Mouse (Mus musculus): ENCODE data around the gene Rexo1. TPM values are rescaled to one million over a fixed set of nuclear protein-coding genes. Genes with fewer than 3 reads are reported as not detected.
A peak's percentile ranks its signal among the peaks of the same experiment; 100 is the strongest.

Gene Rexo1
- total and polyA plus RNA-seq, 3 experiments, result 11.6 to 19.8 (median 12.3) TPM

GRCm38 (mm10) chr10:80578911-80579310 is 17.6 kb upstream of the Rexo1 start:
- DNase-seq, result peak in 1 of 2 experiments; percentile 65
- 12% methylated on average over 8 of the region's 8 CpGs for WGBS
- H3K27ac ChIP-seq, result peak overlapping the region; percentile 89
- intact Hi-C loops (cut with DNase I), result loop anchor here (2.0 kb wide), 2 partner anchors 24 to 80 kb away; partner anchors contain the start of genes Adat3 and Scamp4
- H3K36me3 ChIP-seq (ENCODE audit: control insufficient read depth, insufficient read depth, low read length), result no peaks in the 10 kb centered on the region
- peaks cover 2% of the 10 kb centered on the region; the same call in 1 of the 2 replicates for H3K79me2 ChIP-seq (replicated peaks; ENCODE audit: control insufficient read depth, insufficient read depth, low read length)
- H3K27me3 ChIP-seq (ENCODE audit: control insufficient read depth, insufficient read depth, low read length), result no peaks in the 10 kb centered on the region
- peak; percentile 51 for TF ChIP-seq CTCF (IDR thresholded peaks at IDR 0.05)
- no peak for TF ChIP-seq EP300 (IDR thresholded peaks at IDR 0.05; ENCODE audit: insufficient read depth, low read depth, low read length)
- H3K4me3 ChIP-seq, result peak overlapping the region; percentile 84; the same call in 1 of the 2 replicates
- H3K4me1 ChIP-seq (ENCODE audit: control insufficient read depth, insufficient read depth, low read length), result peaks cover 7% of the 10 kb centered on the region
- H3K9ac ChIP-seq (ENCODE audit: low read depth, low read length), result no peak overlapping the region; the same call in 1 of the 2 replicates

- Histone ChIP-seq H3K27me3 (ENCODE audit: control insufficient read depth, insufficient read depth, low read length) (no peaks in the 10 kb centered on the region), H3K4me1 (ENCODE audit: control insufficient read depth, insufficient read depth, low read length) (peaks cover 6% of the 10 kb centered on the region), H3K9ac (ENCODE audit: low read depth, low read length) (peak overlapping the region; percentile 36), H3K27ac (peak overlapping the region; percentile 89), H3K4me3 (peak overlapping the region; percentile 84), H3K79me2 (replicated peaks; ENCODE audit: control insufficient read depth, insufficient read depth, low read length) (peaks cover 2% of the 10 kb centered on the region; the same call in 1 of the 2 replicates), H3K36me3 (ENCODE audit: control insufficient read depth, insufficient read depth, low read length) (no peaks in the 10 kb centered on the region)
- TF ChIP-seq POLR2A (IDR thresholded peaks at IDR 0.05; ENCODE audit: insufficient read depth, low read depth, low read length) (peak; percentile 62), CTCF (IDR thresholded peaks at IDR 0.05) (peak; percentile 88), EP300 (IDR thresholded peaks at IDR 0.05; ENCODE audit: insufficient read depth, low read depth, low read length) (peak; percentile 36; the same call in 1 of the 2 replicates)
- WGBS, result under 1% methylated on average over 29 of the region's 29 CpGs
- intact Hi-C loops (cut with DNase I), result loop anchor here (2.0 kb wide), 2 partner anchors 25 to 81 kb away; partner anchors contain the start of genes Adat3 and Scamp4
- DNase-seq, result peak; percentile 87 to 89
Observed at GRCm38 (mm10) chr10:80578131-80578750, 16.9 kb upstream of the Rexo1 start.

GRCm38 (mm10) chr10:80577195-80578130 is 16.1 kb upstream of the Rexo1 start, which contains the start of gene Klf16:
Gene Klf16, minus strand, starts transcription at chr10:80577321.
- peak within 1 kb of the TSS; percentile 98 for H3K9ac ChIP-seq (ENCODE audit: low read depth, low read length)
- intact Hi-C loops (cut with DNase I), result loop anchor here (2.0 kb wide), 3 partner anchors 25 to 81 kb away; partner anchors contain the start of genes Adat3, Csnk1g2 and Scamp4
- H3K79me2 ChIP-seq (replicated peaks; ENCODE audit: control insufficient read depth, insufficient read depth, low read length), result peaks cover 2% of the 10 kb centered on the region; the same call in 1 of the 2 replicates
- H3K27me3 ChIP-seq (ENCODE audit: control insufficient read depth, insufficient read depth, low read length), result no peaks in the 10 kb centered on the region
- WGBS, result under 1% methylated on average over 87 of the region's 97 CpGs
- H3K27ac ChIP-seq, result peak within 1 kb of the TSS; percentile 89
- peaks cover 6% of the 10 kb centered on the region for H3K4me1 ChIP-seq (ENCODE audit: control insufficient read depth, insufficient read depth, low read length)
- TF ChIP-seq CTCF (IDR thresholded peaks at IDR 0.05) (no peak), EP300 (IDR thresholded peaks at IDR 0.05; ENCODE audit: insufficient read depth, low read depth, low read length) (peak; percentile 57; the same call in 1 of the 2 replicates), POLR2A (IDR thresholded peaks at IDR 0.05; ENCODE audit: insufficient read depth, low read depth, low read length) (peak; percentile 89)
- peak within 1 kb of the TSS; percentile 84 for H3K4me3 ChIP-seq
- no peaks in the 10 kb centered on the region for H3K36me3 ChIP-seq (ENCODE audit: control insufficient read depth, insufficient read depth, low read length)
- DNase-seq, result peak; percentile 99

- WGBS, result under 1% methylated on average over 95 of the region's 96 CpGs
- Histone ChIP-seq H3K36me3 (ENCODE audit: control insufficient read depth, insufficient read depth, low read length) (no peaks in the 10 kb centered on the region), H3K4me3 (peak overlapping the region; percentile 84), H3K9ac (ENCODE audit: low read depth, low read length) (peak overlapping the region; percentile 98), H3K27me3 (ENCODE audit: control insufficient read depth, insufficient read depth, low read length) (no peaks in the 10 kb centered on the region), H3K4me1 (ENCODE audit: control insufficient read depth, insufficient read depth, low read length) (peaks cover 7% of the 10 kb centered on the region), H3K27ac (peak overlapping the region; percentile 89), H3K79me2 (replicated peaks; ENCODE audit: control insufficient read depth, insufficient read depth, low read length) (peaks cover 2% of the 10 kb centered on the region; the same call in 1 of the 2 replicates)
- TF ChIP-seq CTCF (IDR thresholded peaks at IDR 0.05), result peak; percentile 24
- TF ChIP-seq EP300 (IDR thresholded peaks at IDR 0.05; ENCODE audit: insufficient read depth, low read depth, low read length), result no peak
- TF ChIP-seq POLR2A (IDR thresholded peaks at IDR 0.05; ENCODE audit: insufficient read depth, low read depth, low read length), result no peak
- DNase-seq, result peak; percentile 71 to 78
- intact Hi-C loops (cut with DNase I), result loop anchor here (2.0 kb wide), 1 partner anchor 46 kb away; the partner anchor contains the start of gene Csnk1g2
Observed at GRCm38 (mm10) chr10:80576351-80577194, 15.2 kb upstream of the Rexo1 start.

- H3K9ac ChIP-seq (ENCODE audit: low read depth, low read length), result peak overlapping the region; percentile 47; the same call in 1 of the 2 replicates
- H3K79me2 ChIP-seq (replicated peaks; ENCODE audit: control insufficient read depth, insufficient read depth, low read length), result peaks cover 2% of the 10 kb centered on the region; the same call in 1 of the 2 replicates
- H3K36me3 ChIP-seq (ENCODE audit: control insufficient read depth, insufficient read depth, low read length), result no peaks in the 10 kb centered on the region
- H3K27me3 ChIP-seq (ENCODE audit: control insufficient read depth, insufficient read depth, low read length), result no peaks in the 10 kb centered on the region
- TF ChIP-seq CTCF (IDR thresholded peaks at IDR 0.05) (no peak), EP300 (IDR thresholded peaks at IDR 0.05; ENCODE audit: insufficient read depth, low read depth, low read length) (no peak), POLR2A (IDR thresholded peaks at IDR 0.05; ENCODE audit: insufficient read depth, low read depth, low read length) (no peak)
- H3K4me1 ChIP-seq (ENCODE audit: control insufficient read depth, insufficient read depth, low read length), result peaks cover 7% of the 10 kb centered on the region
- no peak for DNase-seq
- 21% methylated on average over 17 of the region's 17 CpGs for WGBS
- intact Hi-C loops (cut with DNase I), result loop anchor here (2.0 kb wide), 1 partner anchor 47 kb away; the partner anchor contains the start of gene Csnk1g2
- H3K27ac ChIP-seq, result no peak overlapping the region
- H3K4me3 ChIP-seq, result peak overlapping the region; percentile 84
Observed at GRCm38 (mm10) chr10:80575925-80576324, 14.6 kb upstream of the Rexo1 start.
